Mouse (Mus musculus): Measurements from ENCODE around the gene Fbxo34. TPM values are rescaled to one million over a fixed set of nuclear protein-coding genes. Genes with fewer than 3 reads are reported as not detected.

Fbxo34 gene
- total and polyA plus RNA-seq, 2 experiments, result 9.7 to 12.7 TPM

DNA sequence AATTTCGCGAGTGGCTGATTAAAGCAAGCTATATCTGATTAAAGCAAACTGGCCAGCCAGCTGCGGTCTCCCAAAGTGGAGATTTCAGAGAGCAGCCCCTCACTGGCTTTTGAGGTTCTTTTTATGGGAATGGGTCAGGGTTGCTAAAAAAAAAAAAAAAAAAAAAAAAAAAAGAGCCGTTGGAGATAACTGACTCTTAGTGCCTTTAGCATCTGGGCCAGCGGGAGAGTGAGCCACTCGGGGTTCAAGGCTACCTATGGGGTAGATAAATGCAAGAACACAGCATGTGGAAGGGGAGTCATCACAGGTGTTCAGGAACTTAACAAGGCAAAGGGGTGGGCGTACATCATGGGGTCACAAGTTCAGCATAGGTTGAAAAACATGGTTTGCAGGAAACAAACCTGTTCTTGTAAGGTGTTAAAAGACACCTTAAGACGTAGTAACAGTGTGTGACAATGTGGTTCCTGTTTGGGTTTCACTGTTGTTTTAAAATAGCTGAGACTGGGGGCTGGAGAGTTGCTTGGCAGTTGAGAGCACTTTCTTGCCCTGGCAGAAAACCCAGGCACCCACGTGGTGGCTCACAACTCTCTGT lies 31.1 kb upstream of the Fbxo34 start:
- H3K36me3 ChIP-seq (ENCODE audit: control insufficient read depth, insufficient read depth, low read length), result no peaks in the 10 kb centered on the region
- no peak for DNase-seq (ENCODE audit: extremely low read depth, low read depth, low spot score)
- H3K9ac ChIP-seq (ENCODE audit: low read depth, low read length), result no peak overlapping the region
- no peak overlapping the region for H3K4me3 ChIP-seq (ENCODE audit: insufficient read depth, low read depth, low read length)
- H3K27ac ChIP-seq (replicated peaks; ENCODE audit: insufficient read depth, low read depth, low read length), result no peak overlapping the region
- TF ChIP-seq POLR2A (IDR thresholded peaks at IDR 0.05; ENCODE audit: extremely low read depth, insufficient read depth, low read length), result no peak
- TF ChIP-seq CTCF (IDR thresholded peaks at IDR 0.05; ENCODE audit: low read depth, low read length), result no peak
- no peaks in the 10 kb centered on the region for H3K79me2 ChIP-seq (ENCODE audit: control insufficient read depth, insufficient read depth, low read length)
- H3K27me3 ChIP-seq (ENCODE audit: control insufficient read depth, insufficient read depth, low read length), result no peaks in the 10 kb centered on the region
- H3K4me1 ChIP-seq (ENCODE audit: control insufficient read depth, insufficient read depth, low read length), result 0 out of 2 replicates have a peak, but pooled peaks cover 2% of the 10 kb centered on the region
- 90% methylated on average over 9 of the region's 9 CpGs for WGBS

DNA sequence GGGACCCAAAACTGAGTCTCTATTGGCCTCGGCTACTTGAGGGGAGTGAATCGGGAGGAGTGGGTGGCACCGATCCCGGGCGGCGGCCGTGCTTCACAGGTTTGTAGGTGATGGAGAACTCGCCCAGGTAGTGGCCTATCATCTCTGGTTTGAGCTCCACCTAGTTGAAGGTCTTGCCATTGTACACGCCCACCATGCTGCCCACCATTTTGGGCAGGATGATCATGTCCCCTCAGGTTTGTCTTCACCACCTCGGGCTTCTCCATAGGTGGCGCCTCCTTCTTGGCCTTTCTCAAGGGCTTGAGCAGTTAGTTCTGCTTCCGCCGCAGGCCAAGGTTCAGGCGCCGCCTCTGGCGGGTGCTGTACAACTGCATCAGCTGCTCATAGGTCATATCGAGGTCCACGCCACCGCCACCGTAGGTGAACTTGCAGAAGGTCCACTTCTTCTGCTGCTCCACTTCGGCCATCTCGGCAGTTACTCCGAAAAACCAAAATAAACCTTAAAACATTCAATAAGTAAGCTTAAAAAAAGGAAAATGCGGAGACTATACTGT lies 30.4 kb upstream of the Fbxo34 start:
- 95% methylated on average over 24 of the region's 24 CpGs for WGBS
- Histone ChIP-seq H3K27ac (replicated peaks; ENCODE audit: insufficient read depth, low read depth, low read length) (no peak overlapping the region), H3K9ac (ENCODE audit: low read depth, low read length) (no peak overlapping the region), H3K4me3 (ENCODE audit: insufficient read depth, low read depth, low read length) (no peak overlapping the region), H3K79me2 (ENCODE audit: control insufficient read depth, insufficient read depth, low read length) (no peaks in the 10 kb centered on the region), H3K4me1 (ENCODE audit: control insufficient read depth, insufficient read depth, low read length) (0 out of 2 replicates have a peak, but pooled peaks cover 2% of the 10 kb centered on the region), H3K36me3 (ENCODE audit: control insufficient read depth, insufficient read depth, low read length) (no peaks in the 10 kb centered on the region), H3K27me3 (ENCODE audit: control insufficient read depth, insufficient read depth, low read length) (no peaks in the 10 kb centered on the region)
- TF ChIP-seq POLR2A (IDR thresholded peaks at IDR 0.05; ENCODE audit: extremely low read depth, insufficient read depth, low read length) (no peak), CTCF (IDR thresholded peaks at IDR 0.05; ENCODE audit: low read depth, low read length) (no peak)
- no peak for DNase-seq (ENCODE audit: extremely low read depth, low read depth, low spot score)

DNA sequence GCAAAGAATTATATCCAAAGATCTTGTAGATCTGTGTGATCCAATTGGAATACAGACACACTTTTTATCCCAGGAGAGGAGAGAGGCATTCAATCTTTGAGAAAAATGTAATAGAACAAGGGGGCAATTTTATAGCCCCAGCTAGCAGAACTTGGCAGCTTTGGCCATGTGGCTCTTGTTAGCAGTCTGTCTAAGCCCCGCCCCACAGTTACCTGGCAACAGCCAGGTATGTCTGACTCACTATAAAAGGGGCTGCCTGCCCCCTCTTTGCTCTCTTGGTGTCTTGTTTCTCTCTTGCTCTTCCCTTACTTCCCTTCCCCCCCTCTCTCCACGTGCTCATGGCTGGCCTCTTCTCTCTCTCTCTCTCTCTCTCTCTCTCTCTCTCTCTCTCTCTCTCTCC lies 28.6 kb upstream of the Fbxo34 start:
- Histone ChIP-seq H3K9ac (ENCODE audit: low read depth, low read length) (no peak overlapping the region), H3K4me3 (ENCODE audit: insufficient read depth, low read depth, low read length) (no peak overlapping the region), H3K4me1 (ENCODE audit: control insufficient read depth, insufficient read depth, low read length) (0 out of 2 replicates have a peak, but pooled peaks cover 2% of the 10 kb centered on the region), H3K79me2 (ENCODE audit: control insufficient read depth, insufficient read depth, low read length) (no peaks in the 10 kb centered on the region), H3K36me3 (ENCODE audit: control insufficient read depth, insufficient read depth, low read length) (no peaks in the 10 kb centered on the region), H3K27me3 (ENCODE audit: control insufficient read depth, insufficient read depth, low read length) (no peaks in the 10 kb centered on the region), H3K27ac (replicated peaks; ENCODE audit: insufficient read depth, low read depth, low read length) (no peak overlapping the region)
- no peak for DNase-seq (ENCODE audit: extremely low read depth, low read depth, low spot score)
- WGBS, result 44% methylated on average over 2 of the region's 2 CpGs
- no peak for TF ChIP-seq CTCF (IDR thresholded peaks at IDR 0.05; ENCODE audit: low read depth, low read length)
- no peak for TF ChIP-seq POLR2A (IDR thresholded peaks at IDR 0.05; ENCODE audit: extremely low read depth, insufficient read depth, low read length)

DNA sequence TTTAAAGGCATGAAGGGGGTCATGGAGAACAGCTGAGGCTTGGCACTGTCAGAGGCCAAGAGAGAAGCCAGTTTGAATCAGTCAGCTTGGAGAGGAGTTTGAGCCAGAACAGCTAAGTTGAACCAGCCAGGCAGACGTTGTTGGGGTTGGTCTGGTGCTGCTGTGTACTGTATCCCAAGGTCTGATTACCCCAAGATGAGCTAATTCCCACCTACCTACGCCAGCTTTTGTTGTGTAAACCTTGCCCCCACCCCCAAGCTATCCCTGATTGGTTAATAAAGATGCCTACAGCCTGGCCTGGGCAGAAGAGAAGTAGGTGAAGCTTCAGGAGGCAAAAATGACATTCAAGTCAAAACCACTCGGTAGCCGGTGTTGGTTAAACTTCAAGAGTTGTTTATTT lies 27.8 kb upstream of the Fbxo34 start:
- no peak for TF ChIP-seq CTCF (IDR thresholded peaks at IDR 0.05; ENCODE audit: low read depth, low read length)
- no peak for TF ChIP-seq POLR2A (IDR thresholded peaks at IDR 0.05; ENCODE audit: extremely low read depth, insufficient read depth, low read length)
- 77% methylated on average over 4 of the region's 4 CpGs for WGBS
- Histone ChIP-seq H3K4me3 (ENCODE audit: insufficient read depth, low read depth, low read length) (no peak overlapping the region), H3K36me3 (ENCODE audit: control insufficient read depth, insufficient read depth, low read length) (no peaks in the 10 kb centered on the region), H3K79me2 (ENCODE audit: control insufficient read depth, insufficient read depth, low read length) (no peaks in the 10 kb centered on the region), H3K4me1 (ENCODE audit: control insufficient read depth, insufficient read depth, low read length) (0 out of 2 replicates have a peak, but pooled peaks cover 2% of the 10 kb centered on the region), H3K27ac (replicated peaks; ENCODE audit: insufficient read depth, low read depth, low read length) (no peak overlapping the region), H3K27me3 (ENCODE audit: control insufficient read depth, insufficient read depth, low read length) (no peaks in the 10 kb centered on the region), H3K9ac (ENCODE audit: low read depth, low read length) (no peak overlapping the region)
- no peak for DNase-seq (ENCODE audit: extremely low read depth, low read depth, low spot score)

DNA sequence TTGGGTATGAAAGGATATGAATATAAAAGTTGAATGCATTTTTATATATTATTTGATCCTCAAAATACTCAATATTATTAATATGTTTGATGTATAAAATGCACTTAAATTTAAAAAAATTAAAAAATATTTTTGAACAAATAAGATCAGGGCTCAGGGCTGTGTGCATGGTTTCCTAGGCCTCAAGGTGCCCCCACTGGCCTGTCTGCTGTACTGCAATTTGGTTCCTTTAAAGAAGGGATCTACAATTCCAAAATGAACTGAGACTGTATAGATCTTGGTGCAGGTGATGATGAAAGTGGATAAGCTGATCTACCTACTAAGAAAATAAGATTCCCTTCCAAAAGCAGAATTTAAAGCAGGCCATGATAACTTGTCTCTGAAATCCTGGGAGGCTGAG lies 17.2 kb upstream of the Fbxo34 start:
- H3K4me1 ChIP-seq (ENCODE audit: control insufficient read depth, insufficient read depth, low read length), result no peaks in the 10 kb centered on the region
- H3K27me3 ChIP-seq (ENCODE audit: control insufficient read depth, insufficient read depth, low read length), result no peaks in the 10 kb centered on the region
- H3K27ac ChIP-seq (replicated peaks; ENCODE audit: insufficient read depth, low read depth, low read length), result no peak overlapping the region
- H3K4me3 ChIP-seq (ENCODE audit: insufficient read depth, low read depth, low read length), result no peak overlapping the region
- no peak overlapping the region for H3K9ac ChIP-seq (ENCODE audit: low read depth, low read length)
- H3K36me3 ChIP-seq (ENCODE audit: control insufficient read depth, insufficient read depth, low read length), result no peaks in the 10 kb centered on the region
- TF ChIP-seq CTCF (IDR thresholded peaks at IDR 0.05; ENCODE audit: low read depth, low read length) (peak; percentile 54), POLR2A (IDR thresholded peaks at IDR 0.05; ENCODE audit: extremely low read depth, insufficient read depth, low read length) (no peak)
- peak; percentile 13 for DNase-seq (ENCODE audit: extremely low read depth, low read depth, low spot score)
- no peaks in the 10 kb centered on the region for H3K79me2 ChIP-seq (ENCODE audit: control insufficient read depth, insufficient read depth, low read length)

DNA sequence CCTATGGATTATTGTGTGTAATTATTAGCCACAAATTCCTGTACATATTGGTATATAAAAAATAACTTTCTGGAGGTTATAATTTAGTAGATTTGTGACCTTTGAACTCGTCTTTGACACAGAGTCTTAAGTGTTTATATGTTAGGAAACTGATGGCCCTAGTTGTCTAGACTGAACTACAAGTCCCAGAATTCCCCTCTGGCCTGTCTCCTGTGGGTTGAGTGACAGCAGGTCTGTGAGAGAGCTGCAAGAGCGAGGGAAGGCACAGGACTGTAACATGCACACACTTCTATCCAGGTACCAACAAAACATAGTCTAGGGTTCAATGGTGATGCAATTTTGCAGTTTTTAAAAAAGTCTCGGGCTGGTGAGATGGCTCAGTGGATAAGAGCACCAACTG lies 11.3 kb upstream of the Fbxo34 start:
- no peak overlapping the region for H3K27ac ChIP-seq (replicated peaks; ENCODE audit: insufficient read depth, low read depth, low read length)
- no peaks in the 10 kb centered on the region for H3K27me3 ChIP-seq (ENCODE audit: control insufficient read depth, insufficient read depth, low read length)
- WGBS, result 79% methylated on average over 3 of the region's 3 CpGs
- no peak overlapping the region for H3K9ac ChIP-seq (ENCODE audit: low read depth, low read length)
- no peaks in the 10 kb centered on the region for H3K4me1 ChIP-seq (ENCODE audit: control insufficient read depth, insufficient read depth, low read length)
- TF ChIP-seq CTCF (IDR thresholded peaks at IDR 0.05; ENCODE audit: low read depth, low read length) (no peak), POLR2A (IDR thresholded peaks at IDR 0.05; ENCODE audit: extremely low read depth, insufficient read depth, low read length) (no peak)
- no peaks in the 10 kb centered on the region for H3K36me3 ChIP-seq (ENCODE audit: control insufficient read depth, insufficient read depth, low read length)
- DNase-seq (ENCODE audit: extremely low read depth, low read depth, low spot score), result no peak
- no peaks in the 10 kb centered on the region for H3K79me2 ChIP-seq (ENCODE audit: control insufficient read depth, insufficient read depth, low read length)
- H3K4me3 ChIP-seq (ENCODE audit: insufficient read depth, low read depth, low read length), result no peak overlapping the region
